ENCODE assay signal across 8 mouse cellular contexts in the genomic region with DNA sequence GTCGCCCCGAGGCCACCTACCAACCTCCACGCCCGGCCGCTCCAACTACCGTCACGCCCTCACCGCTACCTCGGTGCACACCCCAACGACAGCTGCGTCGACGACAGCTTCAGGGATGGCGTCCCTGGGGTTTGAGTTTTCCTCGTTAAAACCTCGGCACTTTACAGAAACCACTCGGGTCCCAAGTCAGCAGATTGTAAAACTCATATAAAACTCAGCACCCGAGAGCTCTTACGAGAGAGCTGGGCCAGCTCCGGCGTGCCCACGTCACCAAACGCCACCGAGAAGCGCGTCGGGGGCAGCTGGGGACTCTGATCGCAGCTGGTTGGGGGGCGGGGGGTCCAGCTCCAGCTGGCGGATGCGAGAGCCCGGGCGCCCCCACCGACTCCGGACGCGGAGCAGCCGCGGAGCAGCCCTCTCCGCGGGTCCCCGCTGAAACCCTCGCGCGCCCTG. TPM values are rescaled to one million over a fixed set of nuclear protein-coding genes. Genes with fewer than 3 reads are reported as not detected.
DNase-seq lines count a peak whose midpoint lies in the region; ATAC-seq and TF ChIP-seq lines count a peak whose summit lies in the region.
"Not testable (repeated sequence)": the region's sequence is repeated elsewhere in the genome, so short reads cannot be mapped to it uniquely, and the experiment has no call there.

No protein-coding gene starts in this region.

- TF ChIP-seq CTCF in E14TG2a.4 (conservative IDR thresholded peaks at IDR 0.05; ENCODE audit: low read length); liver, embryonic 14.5 days (IDR thresholded peaks at IDR 0.05; ENCODE audit: low read depth): not testable (repeated sequence)

- H3K4me3 ChIP-seq in E14TG2a.4 (replicated peaks; ENCODE audit: low read length): peak overlapping the region; percentile 89
- peak overlapping the region; percentile 93 for H3K4me3 ChIP-seq in brown adipose tissue, adult 24 weeks (ENCODE audit: insufficient read depth, low read depth, low read length)
- peak overlapping the region; percentile 43 for H3K4me3 ChIP-seq in erythroblast, embryonic 14.5 days (replicated peaks)
- peak overlapping the region; percentile 61 to 78 for H3K4me3 ChIP-seq in heart, embryonic 14.5 days (ENCODE audit: control insufficient read depth in 1 of 2, insufficient read depth in 1 of 2, low read depth in 1 of 2, low read length in 2 of 2)
- H3K4me3 ChIP-seq in kidney, embryonic 14.5 days (ENCODE audit: low read length): peak overlapping the region; percentile 69
- peak overlapping the region; percentile 49 to 61 for H3K4me3 ChIP-seq in liver, embryonic 14.5 days (ENCODE audit: insufficient read depth in 1 of 2, low read depth in 2 of 2, low read length in 2 of 2)
- peak overlapping the region; percentile 64 for H3K4me3 ChIP-seq in midbrain, embryonic 14.5 days (replicated peaks; ENCODE audit: low read depth, low read length)
- peak overlapping the region; percentile 61 for H3K4me3 ChIP-seq in stomach, embryonic 15.5 days (replicated peaks)

- not testable (repeated sequence) for H3K9me3 ChIP-seq in E14TG2a.4 (ENCODE audit: low read length); erythroblast, embryonic 14.5 days (ENCODE audit: control insufficient read depth, low read length); heart, embryonic 14.5 days (ENCODE audit: control insufficient read depth, low read length); kidney, embryonic 14.5 days (ENCODE audit: control insufficient read depth, low read length); liver, embryonic 14.5 days (ENCODE audit: control insufficient read depth, low read length); midbrain, embryonic 14.5 days (ENCODE audit: control insufficient read depth, low read length); stomach, embryonic 15.5 days

- peak; percentile 49 for ATAC-seq in heart, embryonic 14.5 days (ENCODE audit: insufficient number of reproducible peaks, insufficient read depth, low FRiP score, low read depth)
- peak; percentile 74 for ATAC-seq in kidney, embryonic 14.5 days (ENCODE audit: low FRiP score, low TSS enrichment)
- ATAC-seq in liver, embryonic 14.5 days (ENCODE audit: insufficient read depth): peak; percentile 48; the same call in 1 of the 2 replicates
- ATAC-seq in midbrain, embryonic 14.5 days (ENCODE audit: low FRiP score, low TSS enrichment): peak; percentile 68
- ATAC-seq in stomach, embryonic 15.5 days (ENCODE audit: insufficient read depth, low FRiP score, low read depth): peak; percentile 41

- peak overlapping the region; percentile 90 for H3K4me2 ChIP-seq in heart, embryonic 14.5 days (ENCODE audit: low read length)
- peak overlapping the region; percentile 84 for H3K4me2 ChIP-seq in kidney, embryonic 14.5 days (replicated peaks; ENCODE audit: low read depth, low read length)
- peak overlapping the region; percentile 78 for H3K4me2 ChIP-seq in liver, embryonic 14.5 days (ENCODE audit: low read depth)
- H3K4me2 ChIP-seq in midbrain, embryonic 14.5 days (ENCODE audit: low read length): peak overlapping the region; percentile 83
- peak overlapping the region; percentile 77 for H3K4me2 ChIP-seq in stomach, embryonic 15.5 days

- not testable (repeated sequence) for TF ChIP-seq EP300 in liver, embryonic 14.5 days (IDR thresholded peaks at IDR 0.05; ENCODE audit: low read depth)

- H3K27me3 ChIP-seq in E14TG2a.4 (ENCODE audit: insufficient read depth, low read length): peaks cover 50% of the 10 kb centered on the region
- not testable (repeated sequence) for H3K27me3 ChIP-seq in erythroblast, embryonic 14.5 days (ENCODE audit: control insufficient read depth); heart, embryonic 14.5 days (ENCODE audit: control insufficient read depth, insufficient read depth, low read length); kidney, embryonic 14.5 days (ENCODE audit: control insufficient read depth, insufficient read depth, low read length); liver, embryonic 14.5 days (ENCODE audit: control insufficient read depth, insufficient read depth, low read length); midbrain, embryonic 14.5 days (ENCODE audit: control insufficient read depth, insufficient read depth, low read length); stomach, embryonic 15.5 days (replicated peaks)

- peak overlapping the region; percentile 91 for H3K9ac ChIP-seq in heart, embryonic 14.5 days (ENCODE audit: low read length)
- H3K9ac ChIP-seq in kidney, embryonic 14.5 days (ENCODE audit: low read depth, low read length): peak overlapping the region; percentile 84
- peak overlapping the region; percentile 58 for H3K9ac ChIP-seq in liver, embryonic 14.5 days (replicated peaks)
- peak overlapping the region; percentile 76 for H3K9ac ChIP-seq in midbrain, embryonic 14.5 days (replicated peaks; ENCODE audit: low read length)
- peak overlapping the region; percentile 92 for H3K9ac ChIP-seq in stomach, embryonic 15.5 days

- under 1% methylated on average over 45 of the region's 45 CpGs for WGBS in heart, embryonic 14.5 days
- WGBS in kidney, embryonic 14.5 days: under 1% methylated on average over 45 of the region's 45 CpGs
- under 1% methylated on average over 45 of the region's 45 CpGs for WGBS in liver, embryonic 14.5 days (ENCODE audit: insufficient replicate concordance)
- under 1% methylated on average over 45 of the region's 45 CpGs for WGBS in midbrain, embryonic 14.5 days
- WGBS in stomach, embryonic 15.5 days: under 1% methylated on average over 45 of the region's 45 CpGs

- DNase-seq in liver, embryonic 14.5 days (ENCODE audit: low read depth in 3 of 3, low spot score in 3 of 3): not testable (repeated sequence)
- peak; percentile 81 for DNase-seq in midbrain, embryonic 14.5 days

- H3K4me1 ChIP-seq in E14TG2a.4 (replicated peaks; ENCODE audit: low read depth, low read length): peaks cover 64% of the 10 kb centered on the region
- H3K4me1 ChIP-seq in brown adipose tissue, adult 24 weeks (ENCODE audit: control insufficient read depth, insufficient read depth, insufficient read length, low read length); erythroblast, embryonic 14.5 days (ENCODE audit: control insufficient read depth); kidney, embryonic 14.5 days (ENCODE audit: control insufficient read depth, insufficient read depth, low read length); liver, embryonic 14.5 days (replicated peaks; ENCODE audit: control insufficient read depth in 2 of 2, insufficient read depth in 2 of 2, low read length in 1 of 2); midbrain, embryonic 14.5 days (ENCODE audit: control insufficient read depth, insufficient read depth, low read length); stomach, embryonic 15.5 days: not testable (repeated sequence)
- H3K4me1 ChIP-seq in heart, embryonic 14.5 days (ENCODE audit: control insufficient read depth in 2 of 2, insufficient read depth in 2 of 2, low read length in 2 of 2): peaks cover 10 to 18% of the 10 kb centered on the region in 2 experiments

- not testable (repeated sequence) for H3K27ac ChIP-seq in brown adipose tissue, adult 24 weeks (replicated peaks; ENCODE audit: low read depth, low read length); liver, embryonic 14.5 days
- peak overlapping the region in 1 of 2 experiments; percentile 61; a peak in 1 of 4 replicates for H3K27ac ChIP-seq in heart, embryonic 14.5 days (replicated peaks in 1 of 2; ENCODE audit: control insufficient read depth in 1 of 2, insufficient read depth in 1 of 2, low read depth in 2 of 2, low read length in 2 of 2)
- H3K27ac ChIP-seq in kidney, embryonic 14.5 days (ENCODE audit: low read depth, low read length): peak overlapping the region; percentile 47; the same call in 1 of the 2 replicates
- peak overlapping the region; percentile 74 for H3K27ac ChIP-seq in midbrain, embryonic 14.5 days (replicated peaks; ENCODE audit: low read depth, low read length)
- peak overlapping the region; percentile 8 for H3K27ac ChIP-seq in stomach, embryonic 15.5 days

- not testable (repeated sequence) for H3K36me3 ChIP-seq in E14TG2a.4 (ENCODE audit: insufficient read depth, low read length); erythroblast, embryonic 14.5 days (ENCODE audit: control insufficient read depth); heart, embryonic 14.5 days (ENCODE audit: control insufficient read depth, insufficient read depth, low read length); kidney, embryonic 14.5 days (ENCODE audit: control insufficient read depth, insufficient read depth, low read length); liver, embryonic 14.5 days (replicated peaks; ENCODE audit: control insufficient read depth, insufficient read depth, low read depth); midbrain, embryonic 14.5 days (ENCODE audit: control insufficient read depth, insufficient read depth, low read length); stomach, embryonic 15.5 days

RNA-seq across cellular contexts. Expression of gene Dynlt1b, which starts 46.6 kb away (rescaled TPM):
- polyA plus RNA-seq in brown adipose tissue, adult 24 weeks (2012; ENCODE audit: insufficient read depth, insufficient read length, missing spikeins): 38.4 and 42.7 TPM in 2 replicates
- 2.4 and 2.6 TPM in 2 replicates for polyA plus RNA-seq in erythroblast, embryonic 14.5 days (2012)
- polyA plus RNA-seq in heart, embryonic 14.5 days (2014; fragmentation: Nextera tagmentation; extraction: Ambion mirVana): 486 and 545 TPM in 2 replicates
- polyA plus RNA-seq in kidney, embryonic 14.5 days (2014; fragmentation: Nextera tagmentation; extraction: Ambion mirVana): 506 and 609 TPM in 2 replicates
- 130 and 152 TPM in 2 replicates for polyA plus RNA-seq in liver, embryonic 14.5 days (2012; rRNA removed)
- polyA plus RNA-seq in liver, embryonic 14.5 days (2014; fragmentation: Nextera tagmentation; extraction: Ambion mirVana): 248 and 254 TPM in 2 replicates
- 1,329 and 1,495 TPM in 2 replicates for polyA plus RNA-seq in midbrain, embryonic 14.5 days (2014; fragmentation: Nextera tagmentation; extraction: Ambion mirVana)
- polyA plus RNA-seq in stomach, embryonic 15.5 days (2015; fragmentation: Nextera tagmentation; extraction: Ambion mirVana): 461 and 518 TPM in 2 replicates

Comparison
In these comparisons a context has a peak if more than half of its experiments do, and no peak if none do; other contexts are left out.
1. H3K4me3 ChIP-seq: peak in every context shown above with its lines; median percentile 93 in brown adipose tissue, adult 24 weeks; 89 in E14TG2a.4; 70 in heart, embryonic 14.5 days; 69 in kidney, embryonic 14.5 days; 64 in midbrain, embryonic 14.5 days; 61 in stomach, embryonic 15.5 days; 55 in liver, embryonic 14.5 days; 43 in erythroblast, embryonic 14.5 days.
2. RNA of gene Dynlt1b, which starts 46.6 kb away (polyA plus RNA-seq): 1,329 to 1,495 TPM in midbrain, embryonic 14.5 days, 486 to 545 TPM in heart, embryonic 14.5 days, 506 to 609 TPM in kidney, embryonic 14.5 days, 461 to 518 TPM in stomach, embryonic 15.5 days, 130 to 254 TPM in liver, embryonic 14.5 days and 38.4 to 42.7 TPM in brown adipose tissue, adult 24 weeks; 2.4 to 2.6 TPM in erythroblast, embryonic 14.5 days; every median in the first group is over 10 times any median in the second.
3. Peak in every context shown above with its lines, with median percentiles within 50 percentile points of each other: ATAC-seq, H3K4me2 ChIP-seq and H3K9ac ChIP-seq.